ENCODE assay signal across 15 mouse cellular contexts in the genomic region with DNA sequence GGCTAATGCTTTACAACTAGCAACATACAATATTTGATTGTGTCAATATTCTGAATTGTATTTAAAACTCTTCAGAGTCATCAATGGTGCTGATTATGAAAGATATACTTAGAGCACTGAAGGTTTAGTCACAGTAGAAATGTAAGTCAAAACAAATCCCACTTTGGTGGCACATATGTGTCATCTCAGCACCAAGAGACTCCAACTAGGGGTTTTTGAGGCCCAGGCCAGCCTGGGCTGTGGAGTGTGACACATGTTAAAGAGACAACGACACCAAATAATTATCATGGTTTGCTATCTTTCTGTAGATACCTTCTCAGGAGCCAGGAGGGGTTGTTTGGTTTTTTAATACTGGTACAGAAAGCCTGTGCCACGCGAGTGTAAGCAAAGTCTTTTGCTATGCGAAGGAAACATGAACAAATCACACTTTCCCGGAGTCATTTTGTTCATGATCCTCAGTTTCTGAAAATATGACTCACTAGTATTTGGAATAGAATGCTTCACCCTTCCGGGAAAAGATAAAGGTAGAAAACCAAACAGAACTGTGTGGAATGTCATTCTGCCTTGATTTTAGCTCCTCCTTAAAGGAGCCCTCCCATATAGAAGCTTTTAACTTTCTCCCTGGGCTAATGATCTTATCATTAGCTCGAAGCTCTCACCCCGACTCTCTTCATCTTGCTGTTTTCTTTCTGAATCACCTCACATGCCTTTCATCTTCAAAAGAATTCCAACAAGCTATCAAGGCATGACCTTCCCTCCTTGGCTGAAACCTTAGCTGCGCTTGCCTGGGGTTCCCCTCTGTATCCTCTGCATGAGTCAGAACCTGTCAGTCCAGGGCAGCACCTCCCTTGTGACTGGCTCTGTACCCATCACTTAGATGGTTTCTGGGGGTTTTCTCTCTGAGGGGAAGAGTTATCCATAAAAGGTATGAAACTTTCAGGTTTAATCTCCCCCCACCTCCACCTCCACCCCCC. TPM values are rescaled to one million over a fixed set of nuclear protein-coding genes. Genes with fewer than 3 reads are reported as not detected.
DNase-seq lines count a peak whose midpoint lies in the region; ATAC-seq and TF ChIP-seq lines count a peak whose summit lies in the region.
"Had no signal": no experiment of that assay in that cellular context is flagged by ENCODE, and none has a peak within 500 bp of the region (broad histone marks: within the 10 kb centered on the region; RNA-seq: fewer than 3 reads in every experiment).

No protein-coding gene starts in this region.

- 34% methylated on average over 9 of the region's 9 CpGs for WGBS in heart, embryonic 10.5 days
- WGBS in heart, embryonic 12.5 days = 34% methylated on average over 9 of the region's 9 CpGs
- 38% methylated on average over 9 of the region's 9 CpGs for WGBS in lung, embryonic 16.5 days
- WGBS in liver, postnatal 0 days (ENCODE audit: insufficient replicate concordance) = 66% methylated on average over 9 of the region's 9 CpGs

- ATAC-seq in heart, embryonic 12.5 days (ENCODE audit: insufficient number of reproducible peaks, low FRiP score) = no peak
- ATAC-seq in lung, embryonic 16.5 days (ENCODE audit: low read depth) = peak; percentile 47; the same call in 1 of the 2 replicates
- no peak for ATAC-seq in liver, postnatal 0 days
- ATAC-seq: forebrain, embryonic 16.5 days had no signal

- no peak overlapping the region for H3K4me2 ChIP-seq in heart, embryonic 12.5 days
- H3K4me2 ChIP-seq in lung, embryonic 16.5 days (ENCODE audit: low read depth, low read length) = no peak overlapping the region
- H3K4me2 ChIP-seq in liver, postnatal 0 days (ENCODE audit: low read depth, low read length) = no peak overlapping the region
- H3K4me2 ChIP-seq: hindbrain, embryonic 12.5 days had no signal

- peak; percentile 75 for DNase-seq in heart, embryonic 10.5 days (ENCODE audit: low spot score)
- DNase-seq in lung, postnatal 14 days = no peak
- DNase-seq in adrenal gland, postnatal 36 days = peak; percentile 19 to 32
- DNase-seq in liver, postnatal 0 days = no peak
- no peak for DNase-seq in layer of hippocampus, postnatal 36 days
- no peak for DNase-seq in thymus, postnatal 4 days
- DNase-seq: gastrocnemius, adult 2 months; kidney, adult 2 months had no signal

- H3K4me3 ChIP-seq in heart, embryonic 10.5 days = no peak overlapping the region
- H3K4me3 ChIP-seq in heart, embryonic 12.5 days = no peak overlapping the region
- no peak overlapping the region for H3K4me3 ChIP-seq in lung, embryonic 16.5 days (ENCODE audit: low read length)
- no peak overlapping the region for H3K4me3 ChIP-seq in liver, postnatal 0 days (ENCODE audit: low read depth, low read length)
- H3K4me3 ChIP-seq: erythroblast, embryonic 14.5 days; gastrocnemius, adult 2 months; hindbrain, embryonic 12.5 days had no signal

- no peak overlapping the region for H3K9ac ChIP-seq in heart, embryonic 12.5 days
- no peak overlapping the region for H3K9ac ChIP-seq in lung, embryonic 16.5 days (ENCODE audit: low read length)
- no peak overlapping the region for H3K9ac ChIP-seq in liver, postnatal 0 days (replicated peaks)
- H3K9ac ChIP-seq: hindbrain, embryonic 12.5 days had no signal

- no peaks in the 10 kb centered on the region for H3K9me3 ChIP-seq in heart, embryonic 10.5 days
- no peaks in the 10 kb centered on the region for H3K9me3 ChIP-seq in heart, embryonic 12.5 days (replicated peaks)
- no peaks in the 10 kb centered on the region for H3K9me3 ChIP-seq in lung, embryonic 16.5 days (ENCODE audit: control insufficient read depth, low read length)
- H3K9me3 ChIP-seq in liver, postnatal 0 days (ENCODE audit: low read length) = no peaks in the 10 kb centered on the region
- H3K9me3 ChIP-seq: hindbrain, embryonic 12.5 days had no signal

- no peak for TF ChIP-seq CTCF in liver, postnatal 0 days (IDR thresholded peaks at IDR 0.05; ENCODE audit: low read depth)

- peaks cover 26% of the 10 kb centered on the region; the same call in 1 of the 2 replicates for H3K36me3 ChIP-seq in heart, embryonic 10.5 days
- peaks cover 37% of the 10 kb centered on the region for H3K36me3 ChIP-seq in heart, embryonic 12.5 days
- H3K36me3 ChIP-seq in lung, embryonic 16.5 days (ENCODE audit: control insufficient read depth, insufficient read depth, low read length) = no peaks in the 10 kb centered on the region
- no peaks in the 10 kb centered on the region for H3K36me3 ChIP-seq in liver, postnatal 0 days (replicated peaks; ENCODE audit: insufficient read depth, low read length)
- H3K36me3 ChIP-seq: hindbrain, embryonic 12.5 days had no signal

- no peaks in the 10 kb centered on the region for H3K27me3 ChIP-seq in heart, embryonic 10.5 days (ENCODE audit: insufficient read depth, poor library complexity, severe bottlenecking)
- H3K27me3 ChIP-seq in heart, embryonic 12.5 days (replicated peaks) = no peaks in the 10 kb centered on the region
- H3K27me3 ChIP-seq in lung, embryonic 16.5 days (ENCODE audit: control insufficient read depth, insufficient read depth, low read depth, low read length) = no peaks in the 10 kb centered on the region
- no peaks in the 10 kb centered on the region for H3K27me3 ChIP-seq in liver, postnatal 0 days (ENCODE audit: insufficient read depth, low read length)
- H3K27me3 ChIP-seq: hindbrain, embryonic 12.5 days had no signal

- H3K4me1 ChIP-seq in heart, embryonic 10.5 days = peaks cover 20% of the 10 kb centered on the region
- H3K4me1 ChIP-seq in heart, embryonic 12.5 days (replicated peaks) = peaks cover 20% of the 10 kb centered on the region
- H3K4me1 ChIP-seq in lung, embryonic 16.5 days (replicated peaks; ENCODE audit: control insufficient read depth, insufficient read depth, low read length) = peaks cover 6% of the 10 kb centered on the region
- no peaks in the 10 kb centered on the region for H3K4me1 ChIP-seq in liver, postnatal 0 days (ENCODE audit: insufficient read depth)
- H3K4me1 ChIP-seq: hindbrain, embryonic 12.5 days had no signal

- no peak overlapping the region for H3K27ac ChIP-seq in heart, embryonic 10.5 days
- no peak overlapping the region for H3K27ac ChIP-seq in heart, embryonic 12.5 days (ENCODE audit: poor library complexity, severe bottlenecking)
- no peak overlapping the region for H3K27ac ChIP-seq in lung, embryonic 16.5 days (ENCODE audit: low read length)
- H3K27ac ChIP-seq in liver, postnatal 0 days (ENCODE audit: low read depth) = no peak overlapping the region
- H3K27ac ChIP-seq: gastrocnemius, adult 2 months; hindbrain, embryonic 12.5 days; macrophage had no signal

- no peak for TF ChIP-seq EP300 in liver, postnatal 0 days (IDR thresholded peaks at IDR 0.05; ENCODE audit: low read depth)

RNA-seq across cellular contexts. Expression of a gene that starts 31.3 kb away (rescaled TPM):
- polyA plus RNA-seq in heart, embryonic 10.5 days (2016; fragmentation: Nextera tagmentation; extraction: Ambion mirVana) = 66.7 and 78.8 TPM in 2 replicates
- polyA plus RNA-seq in heart, embryonic 12.5 days (2016; fragmentation: Nextera tagmentation; extraction: Ambion mirVana) = 102 TPM in 2 replicates
- polyA plus RNA-seq in lung, embryonic 16.5 days (2015; fragmentation: Nextera tagmentation; extraction: Ambion mirVana) = 66.5 and 76.3 TPM in 2 replicates
- 10 to 100 TPM; 29.7 to 77.4 TPM for total RNA-seq in adrenal gland, postnatal 36 days (2021)
- polyA plus RNA-seq in liver, postnatal 0 days (2015; fragmentation: Nextera tagmentation; extraction: Ambion mirVana) = 21.0 and 27.2 TPM in 2 replicates
- total RNA-seq in layer of hippocampus, postnatal 36 days (2021) = 1 to 10 TPM; 3.1 to 3.4 TPM
- total RNA-seq: common myeloid progenitor, adult 5-6 weeks had no signal

RNA-seq across cellular contexts. Expression of a gene that starts 34.0 kb away (rescaled TPM):
- 13.9 and 14.0 TPM in 2 replicates for polyA plus RNA-seq in heart, embryonic 10.5 days (2016; fragmentation: Nextera tagmentation; extraction: Ambion mirVana)
- polyA plus RNA-seq in heart, embryonic 12.5 days (2016; fragmentation: Nextera tagmentation; extraction: Ambion mirVana) = 15.2 and 19.6 TPM in 2 replicates
- polyA plus RNA-seq in lung, embryonic 16.5 days (2015; fragmentation: Nextera tagmentation; extraction: Ambion mirVana) = 21.1 and 21.6 TPM in 2 replicates
- total RNA-seq in adrenal gland, postnatal 36 days (2021) = 10 to 100 TPM; 29.6 to 39.0 TPM
- polyA plus RNA-seq in liver, postnatal 0 days (2015; fragmentation: Nextera tagmentation; extraction: Ambion mirVana) = 8.1 and 8.2 TPM in 2 replicates
- total RNA-seq in layer of hippocampus, postnatal 36 days (2021) = 10 to 100 TPM; 53.0 to 57.7 TPM
- polyA plus RNA-seq: erythroblast, embryonic 14.5 days had no signal

RNA-seq across cellular contexts. Expression of a gene that starts 34.1 kb away (rescaled TPM):
- 35.6 and 39.6 TPM in 2 replicates for polyA plus RNA-seq in heart, embryonic 10.5 days (2016; fragmentation: Nextera tagmentation; extraction: Ambion mirVana)
- 31.2 and 35.0 TPM in 2 replicates for polyA plus RNA-seq in heart, embryonic 12.5 days (2016; fragmentation: Nextera tagmentation; extraction: Ambion mirVana)
- polyA plus RNA-seq in lung, embryonic 16.5 days (2015; fragmentation: Nextera tagmentation; extraction: Ambion mirVana) = 30.8 and 33.3 TPM in 2 replicates
- 10 to 100 TPM; 53.2 to 62.6 TPM for total RNA-seq in adrenal gland, postnatal 36 days (2021)
- polyA plus RNA-seq in liver, postnatal 0 days (2015; fragmentation: Nextera tagmentation; extraction: Ambion mirVana) = 28.4 and 33.0 TPM in 2 replicates
- 10 to 100 TPM; 45.2 to 48.3 TPM for total RNA-seq in layer of hippocampus, postnatal 36 days (2021)

Comparison
In these comparisons a context has a peak if more than half of its experiments do, and no peak if none do; other contexts are left out.
1. DNase-seq: peak in heart, embryonic 10.5 days (single experiment) and adrenal gland, postnatal 36 days (2 of 2); none in lung, postnatal 14 days (single experiment), liver, postnatal 0 days (single experiment), layer of hippocampus, postnatal 36 days (0 of 2) and thymus, postnatal 4 days (single experiment).